Mouse (Mus musculus) hindbrain, embryonic 10.5 days (tissue): ENCODE data around the gene Mcoln1. TPM values are rescaled to one million over a fixed set of nuclear protein-coding genes. Genes with fewer than 3 reads are reported as not detected.

ENCODE experiments used
- DNase-seq: peaks from one replicate; pipeline ENCODE4 v3.0.0-alpha.2; 2017; ENCODE audit warnings: low spot score
- H3K27ac ChIP-seq: fragments of 300-500 bp; sonication (generic); 2 replicates; pipeline ENCODE4 v1.5.1; 2016; ENCODE audit warnings: mild to moderate bottlenecking, moderate library complexity
- H3K27me3 ChIP-seq: fragments of 300-500 bp; sonication (generic); 2 replicates; pipeline ENCODE4 v1.6.1; 2016; ENCODE audit warnings: mild to moderate bottlenecking; ENCODE audit not compliant: poor library complexity, insufficient read depth, severe bottlenecking
- H3K36me3 ChIP-seq: fragments of 300-500 bp; sonication (generic); 2 replicates; pipeline ENCODE4 v1.6.1; 2016; ENCODE audit warnings: mild to moderate bottlenecking, moderate library complexity
- H3K4me1 ChIP-seq: fragments of 300-500 bp; sonication (generic); replicated peaks from 2 replicates; pipeline ENCODE4 v1.6.1; 2016; ENCODE audit warnings: mild to moderate bottlenecking
- H3K4me3 ChIP-seq: fragments of 300-500 bp; sonication (generic); 2 replicates; pipeline ENCODE4 v1.5.1; 2016; ENCODE audit warnings: mild to moderate bottlenecking, moderate library complexity
- H3K9me3 ChIP-seq: fragments of 300-500 bp; sonication (generic); 2 replicates; pipeline ENCODE4 v1.6.1; 2016; ENCODE audit warnings: mild to moderate bottlenecking, moderate library complexity
- WGBS: fragments of 180-500 bp; shearing (Covaris S2); methylation state at CpG from one replicate; pipeline ENCODE4 v1.1.7; 2016; 5-methylcytosine and 5-hydroxymethylcytosine counted together
- polyA plus RNA-seq: library from polyadenylated mRNA; unstranded; fragments of >200 nt; fragmentation: Nextera tagmentation; extraction: Ambion mirVana; gene quantifications from 2 replicates; pipeline ENCODE4 v1.2.1, GENCODE M21; 2016

Mcoln1 gene
- polyA plus RNA-seq, 1 experiment from 2014 or later, result 73.9 TPM

DNA sequence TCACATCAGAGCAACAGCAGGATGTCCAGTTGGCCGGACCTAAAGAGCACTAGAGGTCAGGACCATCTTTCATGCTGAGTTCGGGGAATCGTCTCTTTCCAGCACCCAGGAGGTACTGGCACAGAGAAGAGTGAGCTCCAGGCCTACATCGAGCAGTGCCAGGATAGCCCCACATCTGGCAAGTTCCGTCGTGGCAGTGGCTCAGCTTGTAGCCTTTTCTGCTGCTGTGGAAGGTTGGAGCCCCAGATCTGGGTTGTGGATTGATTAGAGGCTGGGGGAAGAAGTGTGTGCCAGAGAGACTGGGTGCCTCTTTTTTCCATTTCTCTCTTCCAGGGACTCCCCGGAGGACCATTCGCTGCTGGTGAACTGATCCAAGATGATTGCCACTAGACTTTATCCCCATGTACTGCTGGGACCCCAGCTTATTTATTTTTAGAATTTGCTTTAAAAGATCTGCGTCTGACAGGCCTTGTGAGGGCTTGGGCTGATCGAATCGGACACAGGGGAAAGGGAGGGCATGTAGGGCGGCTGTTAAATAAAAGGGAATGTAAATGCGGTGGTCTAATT lies 14.5 kb downstream of the Mcoln1 start:
- Histone ChIP-seq H3K27me3 (no peaks in the 10 kb centered on the region), H3K9me3 (no peaks in the 10 kb centered on the region), H3K36me3 (peaks cover 46% of the 10 kb centered on the region), H3K4me1 (peaks cover 27% of the 10 kb centered on the region), H3K4me3 (peak overlapping the region; percentile 66), H3K27ac (peak overlapping the region; percentile 80)
- 37% methylated on average over 13 of the region's 13 CpGs for WGBS
- no peak for DNase-seq

DNA sequence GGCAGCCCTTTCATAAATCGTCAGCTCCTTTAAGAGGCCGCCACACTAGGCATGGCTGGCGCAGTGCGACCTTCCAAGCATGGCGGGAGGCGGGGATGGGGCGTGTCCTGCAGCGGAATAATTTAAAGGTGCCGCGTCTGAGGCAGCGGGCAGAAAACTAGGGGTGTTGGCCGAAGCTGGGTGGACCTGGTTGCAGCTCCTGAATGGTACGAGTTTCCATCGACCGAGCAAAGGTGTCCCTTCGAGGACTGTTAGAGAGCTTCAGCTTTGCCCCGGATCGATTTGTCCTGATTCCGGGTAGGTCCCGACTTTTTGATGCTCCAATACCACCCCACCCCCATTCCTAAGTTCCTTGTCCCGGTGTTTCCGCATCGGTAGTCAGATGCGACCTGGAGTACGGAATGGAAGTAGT lies 15.0 kb downstream of the Mcoln1 start, which contains the start of gene Pnpla6:
Gene Pnpla6 (plus strand): TSS at position 125 of the 412 bp plus-strand sequence.
- H3K4me3 ChIP-seq, result peak within 1 kb of the TSS; percentile 66
- peak within 1 kb of the TSS; percentile 80 for H3K27ac ChIP-seq
- no peaks in the 10 kb centered on the region for H3K27me3 ChIP-seq
- peak; percentile 87 for DNase-seq
- WGBS, result under 1% methylated on average over 25 of the region's 25 CpGs
- peaks cover 27% of the 10 kb centered on the region for H3K4me1 ChIP-seq
- peaks cover 41% of the 10 kb centered on the region for H3K36me3 ChIP-seq
- no peaks in the 10 kb centered on the region for H3K9me3 ChIP-seq

DNA sequence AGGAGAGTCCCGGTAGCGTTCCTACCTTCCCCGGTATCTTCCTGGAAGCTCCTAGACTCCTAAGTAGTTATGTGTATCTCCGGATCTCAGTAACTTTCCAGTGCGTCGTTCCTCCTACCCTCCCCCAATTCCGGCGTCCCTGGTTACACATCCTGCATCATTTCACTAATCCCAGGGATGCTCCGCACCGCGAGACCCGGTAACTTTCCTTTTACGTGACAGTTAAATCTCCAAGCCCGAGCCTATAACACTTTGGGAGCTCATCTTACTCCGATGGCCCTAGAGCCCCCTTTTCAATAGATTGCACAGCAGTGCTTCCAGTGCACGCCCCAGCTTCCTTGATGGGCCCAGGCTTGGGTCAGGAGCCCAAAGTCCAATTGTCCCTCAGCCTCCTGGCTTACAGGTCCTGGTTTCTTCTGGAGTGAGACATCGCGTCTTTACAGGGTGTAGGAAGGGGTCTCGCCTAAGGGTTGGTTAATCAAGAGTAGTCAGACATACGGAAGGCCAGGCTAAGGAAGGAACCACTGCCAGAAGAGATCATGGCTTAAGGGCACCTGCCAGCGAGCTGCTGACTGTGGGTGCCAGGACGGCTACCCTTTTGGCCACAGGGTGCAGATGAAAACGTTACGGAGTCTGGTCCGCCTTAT lies 15.6 kb downstream of the Mcoln1 start:
- DNase-seq, result peak; percentile 47
- under 1% methylated on average over 25 of the region's 25 CpGs for WGBS
- no peaks in the 10 kb centered on the region for H3K9me3 ChIP-seq
- H3K27ac ChIP-seq, result peak overlapping the region; percentile 80
- H3K4me3 ChIP-seq, result peak overlapping the region; percentile 66
- no peaks in the 10 kb centered on the region for H3K27me3 ChIP-seq
- H3K36me3 ChIP-seq, result peaks cover 35% of the 10 kb centered on the region
- H3K4me1 ChIP-seq, result peaks cover 27% of the 10 kb centered on the region

DNA sequence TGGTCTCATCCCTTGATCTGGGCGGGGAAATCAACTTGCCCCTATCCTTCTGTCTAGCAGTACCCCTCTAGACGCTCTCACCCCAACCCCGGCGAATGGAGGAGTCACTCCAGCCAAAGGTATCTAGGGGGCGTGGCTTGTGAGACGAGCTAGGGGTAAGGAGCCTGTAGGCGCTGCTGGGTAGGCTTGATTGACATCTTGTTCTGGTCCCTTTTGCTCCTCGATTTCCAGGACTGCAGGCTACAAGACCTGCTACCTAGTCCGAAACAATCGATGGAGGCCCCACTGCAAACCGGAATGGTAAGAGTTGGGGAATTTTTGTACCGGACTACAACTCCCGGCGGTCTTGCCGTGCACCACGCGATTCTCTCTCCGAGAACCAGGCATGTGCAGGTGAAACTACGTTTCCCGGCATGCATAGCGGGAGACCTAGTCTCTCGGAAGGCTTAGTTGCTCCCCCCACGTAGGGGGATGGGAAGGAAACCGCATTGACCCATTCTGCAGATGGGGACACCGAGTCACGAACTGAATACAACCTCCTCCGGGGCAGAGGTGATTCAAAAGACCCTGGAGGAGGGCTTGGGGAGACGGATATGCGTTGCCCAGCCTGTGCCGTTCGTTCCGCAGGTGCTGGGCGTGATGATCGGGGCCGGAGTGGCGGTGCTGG lies 16.3 kb downstream of the Mcoln1 start:
- peaks cover 33% of the 10 kb centered on the region for H3K36me3 ChIP-seq
- H3K4me1 ChIP-seq, result peaks cover 27% of the 10 kb centered on the region
- H3K4me3 ChIP-seq, result peak overlapping the region; percentile 66
- peak overlapping the region; percentile 80 for H3K27ac ChIP-seq
- no peaks in the 10 kb centered on the region for H3K9me3 ChIP-seq
- WGBS, result 1% methylated on average over 36 of the region's 36 CpGs
- no peaks in the 10 kb centered on the region for H3K27me3 ChIP-seq
- peak; percentile 90 for DNase-seq

DNA sequence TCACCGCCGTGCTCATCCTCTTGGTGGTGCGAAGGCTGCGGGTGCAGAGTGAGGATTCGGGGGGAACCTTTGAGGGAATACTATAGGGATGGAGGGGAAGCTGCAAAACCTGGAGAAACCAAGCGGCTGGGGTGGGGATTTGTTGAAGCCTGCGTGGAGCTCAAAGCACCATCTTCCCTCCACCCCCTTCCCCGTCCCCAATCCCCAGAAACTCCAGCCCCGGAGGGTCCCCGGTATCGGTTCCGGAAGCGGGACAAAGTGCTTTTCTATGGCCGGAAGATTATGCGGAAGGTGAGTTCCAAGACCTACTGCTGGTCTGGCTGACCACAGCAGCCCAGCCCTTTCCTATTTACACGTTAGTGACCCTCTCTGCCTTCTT lies 16.8 kb downstream of the Mcoln1 start:
- Histone ChIP-seq H3K27ac (peak overlapping the region; percentile 80), H3K4me1 (peaks cover 27% of the 10 kb centered on the region)
- WGBS, result 7% methylated on average over 16 of the region's 16 CpGs

DNA sequence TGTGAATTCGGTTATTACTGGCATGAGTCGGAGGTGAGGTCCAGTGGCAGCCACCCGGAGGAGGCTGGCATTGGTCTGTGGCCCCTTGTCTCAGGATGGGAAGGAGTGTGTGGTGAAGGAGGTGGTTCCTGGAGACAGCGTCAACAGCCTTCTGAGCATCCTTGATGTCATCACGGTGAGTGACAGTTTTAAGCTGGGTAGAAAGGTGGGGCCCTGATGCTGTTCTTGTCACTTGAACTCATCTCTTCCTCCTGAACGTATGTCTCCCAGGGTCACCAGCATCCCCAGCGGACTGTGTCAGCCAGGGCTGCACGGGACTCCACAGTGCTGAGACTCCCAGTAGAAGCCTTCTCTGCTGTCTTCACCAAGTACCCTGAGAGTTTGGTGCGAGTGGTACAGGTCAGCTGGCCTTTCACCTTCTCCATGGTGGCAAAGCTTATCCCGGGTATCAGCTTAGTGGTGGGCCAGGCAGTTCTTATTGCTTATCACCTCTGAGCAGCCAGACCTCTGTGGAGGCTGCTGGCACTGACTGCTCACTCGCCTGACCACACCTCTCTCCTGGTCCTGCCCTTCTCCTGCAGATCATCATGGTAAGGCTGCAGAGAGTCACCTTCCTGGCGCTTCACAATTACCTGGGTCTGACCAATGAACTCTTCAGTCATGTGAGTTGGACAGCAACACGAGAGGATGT lies 21.9 kb downstream of the Mcoln1 start:
- 90% methylated on average over 13 of the region's 13 CpGs for whole genome bisulfite sequencing
- no peak for DNase-seq
- Histone ChIP-seq H3K27me3 (no peaks in the 10 kb centered on the region), H3K27ac (no peak overlapping the region), H3K4me3 (no peak overlapping the region), H3K9me3 (no peaks in the 10 kb centered on the region), H3K36me3 (peaks cover 44% of the 10 kb centered on the region), H3K4me1 (peaks cover 2% of the 10 kb centered on the region)

More for the DNA sequence above, 16.8 kb downstream of the Mcoln1 start:
- no peaks in the 10 kb centered on the region for H3K27me3 ChIP-seq
- DNase-seq, result no peak
- peak overlapping the region; percentile 66 for H3K4me3 ChIP-seq
- H3K9me3 ChIP-seq, result no peaks in the 10 kb centered on the region
- peaks cover 33% of the 10 kb centered on the region for H3K36me3 ChIP-seq

DNA sequence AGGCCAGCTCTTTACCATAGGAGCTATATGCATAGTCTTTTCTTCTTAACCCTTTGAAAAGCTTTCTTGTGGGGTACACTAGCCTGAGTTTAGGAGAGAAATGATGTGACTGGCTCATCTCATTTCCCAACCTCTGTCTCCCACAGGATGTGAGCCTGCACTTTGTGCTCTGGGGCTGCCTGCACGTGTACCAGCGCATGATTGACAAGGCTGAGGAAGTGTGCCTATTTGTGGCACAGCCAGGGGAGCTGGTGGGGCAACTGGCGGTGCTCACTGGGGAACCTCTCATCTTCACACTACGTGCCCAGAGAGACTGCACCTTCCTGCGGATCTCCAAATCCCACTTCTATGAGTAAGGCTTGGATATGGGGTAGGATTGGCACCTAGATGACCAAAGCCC lies 30.6 kb downstream of the Mcoln1 start:
- Histone ChIP-seq H3K36me3 (peaks cover 38% of the 10 kb centered on the region), H3K4me3 (no peak overlapping the region), H3K4me1 (no peaks in the 10 kb centered on the region), H3K27me3 (no peaks in the 10 kb centered on the region), H3K9me3 (no peaks in the 10 kb centered on the region), H3K27ac (no peak overlapping the region)
- 91% methylated on average over 5 of the region's 5 CpGs for WGBS
- no peak for DNase-seq

DNA sequence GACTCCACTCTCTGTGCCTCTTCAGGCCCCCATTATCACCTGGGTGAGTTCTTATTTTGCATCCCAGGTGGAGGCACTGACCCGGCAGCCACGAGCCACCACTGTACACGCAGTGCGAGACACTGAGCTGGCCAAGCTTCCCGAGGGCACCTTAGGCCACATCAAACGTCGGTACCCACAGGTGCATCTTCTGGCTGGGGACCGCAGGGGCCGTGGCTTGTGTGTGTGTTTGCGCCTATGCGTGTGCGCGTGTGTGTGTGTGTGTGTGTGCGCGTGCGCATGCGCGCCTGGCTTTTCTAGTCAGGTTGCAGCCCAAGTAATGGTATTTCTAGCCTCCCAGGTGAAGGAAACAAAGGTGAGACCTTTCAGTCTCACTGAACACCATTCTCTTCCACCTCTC lies 31.7 kb downstream of the Mcoln1 start:
- DNase-seq, result no peak
- Histone ChIP-seq H3K4me3 (no peak overlapping the region), H3K27me3 (no peaks in the 10 kb centered on the region), H3K36me3 (peaks cover 37% of the 10 kb centered on the region), H3K9me3 (no peaks in the 10 kb centered on the region), H3K4me1 (no peaks in the 10 kb centered on the region), H3K27ac (no peak overlapping the region)
- whole genome bisulfite sequencing, result 95% methylated on average over 18 of the region's 18 CpGs

DNA sequence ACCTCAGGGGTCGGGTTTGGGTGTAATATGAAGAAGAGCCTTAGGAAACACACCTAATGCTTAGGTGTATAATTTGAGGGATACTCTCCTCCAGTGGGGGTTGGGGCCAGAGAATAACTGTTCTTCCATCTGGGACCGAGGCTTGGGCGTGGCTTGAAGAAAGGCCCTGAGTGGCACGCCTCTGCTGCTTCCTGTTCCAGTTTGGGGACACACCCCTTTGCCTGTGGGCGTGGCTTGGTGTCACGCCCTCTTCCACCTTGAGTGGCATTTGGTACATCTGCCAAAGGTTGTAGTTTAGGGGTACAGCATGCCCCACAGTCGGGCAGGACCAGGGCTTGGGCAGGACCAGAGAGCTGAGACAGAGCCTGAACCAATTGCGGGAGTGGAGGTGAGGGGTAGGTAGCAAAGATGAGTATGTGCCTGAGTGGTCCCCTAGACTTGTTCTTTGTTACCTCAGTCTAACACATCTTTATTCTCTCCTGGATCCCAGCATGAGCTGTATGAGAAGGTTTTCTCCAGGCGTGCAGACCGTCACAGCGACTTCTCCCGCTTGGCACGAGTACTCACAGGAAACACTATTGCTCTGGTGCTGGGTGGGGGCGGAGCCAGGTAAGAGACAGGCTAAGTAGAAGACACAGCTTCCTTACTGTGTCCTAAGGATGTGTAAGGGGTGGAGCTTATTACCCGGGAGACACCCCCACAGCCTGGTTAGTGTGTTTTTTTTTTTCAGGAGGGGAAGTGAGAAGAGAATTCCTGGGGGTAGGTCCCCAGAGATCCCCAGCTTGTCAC lies 36.0 kb downstream of the Mcoln1 start:
- DNase-seq, result no peak
- Histone ChIP-seq H3K27me3 (no peaks in the 10 kb centered on the region), H3K9me3 (no peaks in the 10 kb centered on the region), H3K4me1 (no peaks in the 10 kb centered on the region), H3K27ac (no peak overlapping the region), H3K36me3 (peaks cover 71% of the 10 kb centered on the region), H3K4me3 (no peak overlapping the region)
- 64% methylated on average over 15 of the region's 15 CpGs for WGBS

DNA sequence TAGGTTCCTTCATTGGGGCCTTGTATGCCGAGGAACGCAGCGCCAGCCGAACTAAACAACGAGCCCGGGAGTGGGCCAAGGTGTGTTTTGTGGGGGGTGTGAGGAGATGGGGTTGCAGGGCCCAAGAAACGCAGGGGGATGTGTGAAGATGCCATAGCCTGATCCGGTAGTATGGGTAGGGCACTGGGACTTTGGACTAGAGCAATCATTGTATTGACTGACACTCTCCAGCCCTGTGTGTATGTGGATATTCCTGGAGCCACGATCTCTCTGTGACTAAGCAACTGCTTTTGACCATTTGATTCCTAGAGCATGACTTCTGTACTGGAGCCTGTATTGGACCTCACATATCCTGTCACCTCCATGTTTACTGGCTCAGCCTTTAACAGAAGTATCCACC lies 36.7 kb downstream of the Mcoln1 start:
- 93% methylated on average over 9 of the region's 9 CpGs for WGBS
- no peak overlapping the region for H3K4me3 ChIP-seq
- DNase-seq, result no peak
- no peaks in the 10 kb centered on the region for H3K4me1 ChIP-seq
- H3K27me3 ChIP-seq, result no peaks in the 10 kb centered on the region
- H3K27ac ChIP-seq, result no peak overlapping the region
- H3K9me3 ChIP-seq, result no peaks in the 10 kb centered on the region
- H3K36me3 ChIP-seq, result peaks cover 70% of the 10 kb centered on the region

DNA sequence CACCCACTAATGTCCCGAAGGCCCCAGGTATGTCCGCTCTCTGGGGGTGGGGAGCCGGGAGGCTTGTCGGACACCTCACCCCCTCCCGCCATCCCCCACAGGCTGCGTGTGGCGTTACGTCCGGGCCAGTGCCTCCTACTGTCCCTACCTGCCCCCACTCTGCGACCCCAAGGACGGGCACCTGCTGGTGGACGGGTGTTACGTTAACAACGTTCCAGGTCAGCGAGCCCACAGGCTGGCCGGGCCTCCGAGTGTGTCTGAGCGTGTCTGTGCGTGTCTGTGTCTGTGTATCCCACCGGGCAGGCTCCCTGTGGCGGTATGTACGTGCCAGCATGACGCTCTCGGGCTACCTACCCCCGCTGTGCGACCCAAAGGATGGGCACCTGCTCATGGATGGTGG lies 37.4 kb downstream of the Mcoln1 start:
- H3K4me3 ChIP-seq, result no peak overlapping the region
- no peak for DNase-seq
- no peak overlapping the region for H3K27ac ChIP-seq
- 95% methylated on average over 26 of the region's 26 CpGs for WGBS
- H3K36me3 ChIP-seq, result peaks cover 71% of the 10 kb centered on the region
- H3K4me1 ChIP-seq, result no peaks in the 10 kb centered on the region
- H3K9me3 ChIP-seq, result no peaks in the 10 kb centered on the region
- H3K27me3 ChIP-seq, result no peaks in the 10 kb centered on the region

DNA sequence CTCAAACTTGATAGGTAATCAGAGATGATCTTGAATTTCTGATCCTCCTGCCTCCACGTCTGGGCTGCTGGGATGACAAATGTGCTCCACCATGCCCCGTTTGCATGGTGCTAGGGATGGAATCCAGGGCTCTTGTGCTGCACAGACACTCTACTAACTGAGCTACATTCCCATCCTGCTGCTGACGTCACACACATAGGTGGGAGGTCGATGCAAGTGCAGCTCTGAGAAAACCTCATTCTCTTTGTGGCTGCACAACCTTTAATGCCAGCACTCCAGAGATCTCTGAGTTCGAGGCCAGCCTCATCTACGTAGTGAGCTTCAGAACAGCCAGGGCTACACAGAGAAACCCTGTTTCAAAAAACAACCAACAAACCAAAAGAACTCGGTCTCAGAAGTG lies 38.9 kb downstream of the Mcoln1 start:
- no peaks in the 10 kb centered on the region for H3K9me3 ChIP-seq
- H3K27me3 ChIP-seq, result no peaks in the 10 kb centered on the region
- peaks cover 78% of the 10 kb centered on the region for H3K36me3 ChIP-seq
- H3K4me1 ChIP-seq, result no peaks in the 10 kb centered on the region
- 86% methylated on average over 7 of the region's 7 CpGs for WGBS
- DNase-seq, result no peak
- H3K4me3 ChIP-seq, result no peak overlapping the region
- H3K27ac ChIP-seq, result no peak overlapping the region
